ENCODE assay signal across 19 mouse cellular contexts in the genomic region with DNA sequence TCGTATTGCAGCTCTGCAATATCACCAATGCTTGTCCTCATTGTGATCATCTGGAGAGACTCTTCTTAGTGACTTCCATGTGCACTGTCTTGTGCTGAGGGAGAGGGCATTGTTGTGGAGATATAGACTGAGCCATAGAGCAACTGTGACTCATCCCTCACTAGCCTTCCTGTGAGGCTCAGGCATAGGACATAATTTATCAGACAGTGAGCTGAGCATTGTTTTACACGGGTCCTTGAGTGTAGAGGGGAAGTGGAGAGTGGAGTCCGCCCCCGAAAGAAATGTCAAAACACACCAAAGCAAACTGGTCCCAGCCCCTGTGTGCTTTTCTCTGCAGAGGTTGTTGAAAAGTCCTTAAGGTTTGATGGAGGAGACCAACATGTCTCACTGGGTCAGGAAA.
A peak's percentile ranks its signal among the peaks of the same experiment; 100 is the strongest.
DNase-seq lines count a peak whose midpoint lies in the region; ATAC-seq lines count a peak whose summit lies in the region.
"Had no signal": no experiment of that assay in that cellular context is flagged by ENCODE, and none has a peak within 500 bp of the region (broad histone marks: within the 10 kb centered on the region; RNA-seq: fewer than 3 reads in every experiment).

No protein-coding gene starts in this region.

- no peak overlapping the region for H3K4me2 ChIP-seq in kidney, embryonic 15.5 days
- H3K4me2 ChIP-seq in kidney, embryonic 14.5 days (replicated peaks; ENCODE audit: low read depth, low read length): no peak overlapping the region
- H3K4me2 ChIP-seq: forebrain, embryonic 13.5 days; heart, embryonic 11.5 days; hindbrain, embryonic 12.5 days; hindbrain, embryonic 15.5 days had no signal

- no peak overlapping the region for H3K9ac ChIP-seq in kidney, embryonic 15.5 days
- H3K9ac ChIP-seq in kidney, embryonic 14.5 days (ENCODE audit: low read depth, low read length): no peak overlapping the region
- H3K9ac ChIP-seq: forebrain, embryonic 13.5 days; hindbrain, embryonic 12.5 days; hindbrain, embryonic 15.5 days had no signal

- H3K4me3 ChIP-seq in kidney, embryonic 15.5 days (replicated peaks): no peak overlapping the region
- H3K4me3 ChIP-seq in kidney, embryonic 14.5 days (ENCODE audit: low read length): no peak overlapping the region
- H3K4me3 ChIP-seq: forebrain, embryonic 10.5 days; forebrain, embryonic 13.5 days; hindbrain, embryonic 12.5 days; hindbrain, embryonic 15.5 days had no signal

- no peaks in the 10 kb centered on the region for H3K9me3 ChIP-seq in kidney, embryonic 15.5 days (replicated peaks)
- H3K9me3 ChIP-seq in kidney, embryonic 14.5 days (ENCODE audit: control insufficient read depth, low read length): no peaks in the 10 kb centered on the region
- H3K9me3 ChIP-seq: forebrain, embryonic 10.5 days; forebrain, embryonic 13.5 days; hindbrain, embryonic 12.5 days; hindbrain, embryonic 15.5 days had no signal

- DNase-seq in adrenal gland, adult 2 months: peak; percentile 10
- no peak for DNase-seq in adrenal gland, postnatal 10 days
- DNase-seq in kidney, postnatal 10 days: peak; percentile 11
- no peak for DNase-seq in MN1 (ENCODE audit: low spot score)
- DNase-seq: adrenal gland, postnatal 25 days; cerebellum, adult 11-12 months; cerebellum, adult 8-10 months; cerebellum, postnatal 10 days; gastrocnemius, postnatal 10 days; gastrocnemius, postnatal 36 days had no signal

- WGBS in kidney, embryonic 15.5 days: 48% methylated on average over 4 of the region's 4 CpGs
- WGBS in kidney, embryonic 14.5 days: 49% methylated on average over 4 of the region's 4 CpGs

- H3K27me3 ChIP-seq in kidney, embryonic 15.5 days: no peaks in the 10 kb centered on the region
- H3K27me3 ChIP-seq in kidney, embryonic 14.5 days (ENCODE audit: control insufficient read depth, insufficient read depth, low read length): no peaks in the 10 kb centered on the region
- H3K27me3 ChIP-seq: forebrain, embryonic 13.5 days; hindbrain, embryonic 12.5 days; hindbrain, embryonic 15.5 days had no signal

- H3K36me3 ChIP-seq in kidney, embryonic 15.5 days: no peaks in the 10 kb centered on the region
- no peaks in the 10 kb centered on the region for H3K36me3 ChIP-seq in kidney, embryonic 14.5 days (ENCODE audit: control insufficient read depth, insufficient read depth, low read length)
- H3K36me3 ChIP-seq: forebrain, embryonic 10.5 days; hindbrain, embryonic 12.5 days; hindbrain, embryonic 15.5 days had no signal

- H3K27ac ChIP-seq in kidney, embryonic 15.5 days: no peak overlapping the region
- H3K27ac ChIP-seq in kidney, embryonic 14.5 days (ENCODE audit: low read depth, low read length): no peak overlapping the region
- H3K27ac ChIP-seq: forebrain, embryonic 10.5 days; forebrain, embryonic 13.5 days; hindbrain, embryonic 12.5 days; hindbrain, embryonic 15.5 days had no signal

- peak; percentile 54 for ATAC-seq in kidney, embryonic 15.5 days (replicated peaks; ENCODE audit: low FRiP score)
- ATAC-seq in kidney, embryonic 14.5 days (ENCODE audit: low FRiP score, low TSS enrichment): no peak
- ATAC-seq: forebrain, embryonic 13.5 days; forebrain, embryonic 16.5 days; Patski had no signal

- 0 out of 2 replicates have a peak, but pooled peaks cover 3% of the 10 kb centered on the region for H3K4me1 ChIP-seq in kidney, embryonic 15.5 days
- H3K4me1 ChIP-seq in kidney, embryonic 14.5 days (ENCODE audit: control insufficient read depth, insufficient read depth, low read length): no peaks in the 10 kb centered on the region
- H3K4me1 ChIP-seq: forebrain, embryonic 10.5 days; hindbrain, embryonic 12.5 days had no signal

Comparison
In these comparisons a context has a peak if more than half of its experiments do, and no peak if none do; other contexts are left out.
1. DNase-seq: peak in adrenal gland, adult 2 months (single experiment) and kidney, postnatal 10 days (single experiment); none in adrenal gland, postnatal 10 days (single experiment) and MN1 (single experiment).